Mouse (Mus musculus) lung, embryonic 14.5 days (tissue): ENCODE results near the gene Osbp2. TPM values are rescaled to one million over a fixed set of nuclear protein-coding genes. Genes with fewer than 3 reads are reported as not detected.

Experiments used
- ATAC-seq: fragments of 200-750 bp; cut with Nextera tagmentation; 2 replicates; pipeline ENCODE4 v1.8.0; 2017; ENCODE audit warnings: mild to moderate bottlenecking, moderate TSS enrichment, moderate library complexity; ENCODE audit not compliant: insufficient read depth
- DNase-seq: peaks from one replicate; pipeline ENCODE4 v3.0.0-alpha.2; 2015
- H3K27ac ChIP-seq: fragments of 300-500 bp; sonication (generic); 2 replicates; pipeline ENCODE4 v1.5.1; 2014; ENCODE audit warnings: low read depth, mild to moderate bottlenecking, moderate library complexity
- H3K27me3 ChIP-seq: fragments of 300-500 bp; sonication (generic); 2 replicates; pipeline ENCODE4 v1.6.1; 2014; ENCODE audit warnings: low read length, control low read depth; ENCODE audit not compliant: insufficient read depth
- H3K36me3 ChIP-seq: fragments of 300-500 bp; sonication (generic); 2 replicates; pipeline ENCODE4 v1.6.1; 2014; ENCODE audit warnings: control low read depth; ENCODE audit not compliant: insufficient read depth
- H3K4me1 ChIP-seq: fragments of 300-500 bp; sonication (generic); 2 replicates; pipeline ENCODE4 v1.6.1; 2014; ENCODE audit warnings: antibody characterized with exemption, control low read depth; ENCODE audit not compliant: insufficient read depth
- H3K4me2 ChIP-seq: fragments of 300-500 bp; sonication (generic); 2 replicates; pipeline ENCODE4 v1.6.1; 2014; ENCODE audit warnings: mild to moderate bottlenecking
- H3K4me3 ChIP-seq: fragments of 300-500 bp; sonication (generic); 2 replicates; pipeline ENCODE4 v1.5.1; 2014; ENCODE audit warnings: low read depth, low read length
- H3K9ac ChIP-seq: fragments of 300-500 bp; sonication (generic); 2 replicates; pipeline ENCODE4 v1.6.1; 2014
- H3K9me3 ChIP-seq: fragments of 300-500 bp; sonication (generic); 2 replicates; pipeline ENCODE4 v1.6.1; 2016; ENCODE audit warnings: low read depth, low read length, control low read depth
- CTCF ChIP-seq: IDR thresholded peaks from 2 replicates; pipeline ENCODE4 v1.5.1; 2016; ENCODE audit warnings: antibody characterized with exemption, low read depth
- WGBS: fragments of 180-500 bp; shearing (Covaris S2); extraction: QIAGEN DNeasy Blood & Tissue Kit; methylation state at CpG from one replicate; pipeline ENCODE4 v1.1.7; 2014; 5-methylcytosine and 5-hydroxymethylcytosine counted together
- polyA plus RNA-seq: library from polyadenylated mRNA; unstranded; fragments of >200 nt; fragmentation: Nextera tagmentation; extraction: Ambion mirVana; gene quantifications from 2 replicates; pipeline ENCODE4 v1.2.1, GENCODE M21; 2014

Osbp2 gene
- polyA plus RNA-seq, 1 experiment from 2014 or later, result 0.46 TPM

- Histone ChIP-seq H3K4me2 (no peak overlapping the region), H3K27ac (no peak overlapping the region), H3K4me3 (no peak overlapping the region), H3K9me3 (no peaks in the 10 kb centered on the region), H3K27me3 (no peaks in the 10 kb centered on the region), H3K9ac (no peak overlapping the region), H3K4me1 (no peaks in the 10 kb centered on the region), H3K36me3 (peaks cover 92% of the 10 kb centered on the region)
- no peak for TF ChIP-seq CTCF
- DNase-seq (no peak), ATAC-seq (no peak)
- WGBS, result 93% methylated on average over 3 of the region's 3 CpGs
Measured at GRCm38 (mm10) chr11:3679771-3680170, 183.9 kb downstream of the Osbp2 start.

DNA sequence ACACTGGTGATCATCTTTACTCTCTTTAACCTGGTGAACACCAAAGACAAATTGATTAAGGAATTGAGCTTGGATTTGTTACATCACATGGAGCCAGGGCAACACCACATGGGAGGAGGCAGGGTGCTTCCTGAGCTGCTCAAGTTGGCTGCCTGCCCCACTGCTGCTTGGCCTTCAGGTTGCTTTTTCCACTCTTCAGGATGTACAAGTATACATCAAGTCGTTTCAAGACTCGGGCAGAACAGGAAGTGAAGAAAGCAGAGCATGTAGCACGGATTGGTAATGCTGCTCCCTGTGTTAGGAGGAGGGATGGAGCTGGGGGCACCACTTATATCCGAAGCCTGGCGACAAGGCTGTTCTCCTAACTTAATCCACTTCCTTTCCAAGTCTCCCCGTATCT lies 186.5 kb downstream of the Osbp2 start:
- 76% methylated on average over 6 of the region's 6 CpGs for WGBS
- no peak overlapping the region for H3K4me3 ChIP-seq
- H3K4me1 ChIP-seq, result no peaks in the 10 kb centered on the region
- no peaks in the 10 kb centered on the region for H3K27me3 ChIP-seq
- DNase-seq (peak; percentile 27), ATAC-seq (no peak)
- H3K36me3 ChIP-seq, result peaks cover 92% of the 10 kb centered on the region
- H3K9ac ChIP-seq, result no peak overlapping the region
- H3K9me3 ChIP-seq, result no peaks in the 10 kb centered on the region
- H3K27ac ChIP-seq, result no peak overlapping the region
- H3K4me2 ChIP-seq, result no peak overlapping the region
- TF ChIP-seq CTCF, result no peak

DNA sequence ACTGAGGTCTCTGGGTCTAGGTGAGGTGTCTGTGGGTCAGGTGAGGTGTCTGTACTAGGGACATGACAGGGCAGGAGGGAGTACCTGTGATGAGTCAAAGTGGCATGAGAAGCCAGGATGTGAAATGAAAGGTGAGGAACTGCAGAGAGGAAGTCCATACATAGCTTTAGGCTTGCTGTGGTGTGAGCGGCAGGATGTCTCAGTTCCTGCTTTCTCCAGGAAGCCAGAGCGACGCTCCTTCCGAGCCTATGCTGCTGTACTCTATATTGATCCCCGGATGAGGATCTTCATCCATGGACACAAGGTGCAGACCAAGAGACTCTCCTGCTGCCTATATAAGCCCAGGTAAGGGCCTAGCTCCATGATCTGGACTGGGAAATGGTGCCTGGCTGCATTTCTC lies 187.3 kb downstream of the Osbp2 start:
- peak; percentile 8 for DNase-seq
- H3K9me3 ChIP-seq, result no peaks in the 10 kb centered on the region
- H3K27ac ChIP-seq, result no peak overlapping the region
- H3K9ac ChIP-seq, result no peak overlapping the region
- no peak for ATAC-seq
- H3K27me3 ChIP-seq, result no peaks in the 10 kb centered on the region
- no peak for TF ChIP-seq CTCF
- H3K4me2 ChIP-seq, result no peak overlapping the region
- H3K4me3 ChIP-seq, result no peak overlapping the region
- WGBS, result 87% methylated on average over 5 of the region's 5 CpGs
- H3K36me3 ChIP-seq, result peaks cover 93% of the 10 kb centered on the region
- no peaks in the 10 kb centered on the region for H3K4me1 ChIP-seq

DNA sequence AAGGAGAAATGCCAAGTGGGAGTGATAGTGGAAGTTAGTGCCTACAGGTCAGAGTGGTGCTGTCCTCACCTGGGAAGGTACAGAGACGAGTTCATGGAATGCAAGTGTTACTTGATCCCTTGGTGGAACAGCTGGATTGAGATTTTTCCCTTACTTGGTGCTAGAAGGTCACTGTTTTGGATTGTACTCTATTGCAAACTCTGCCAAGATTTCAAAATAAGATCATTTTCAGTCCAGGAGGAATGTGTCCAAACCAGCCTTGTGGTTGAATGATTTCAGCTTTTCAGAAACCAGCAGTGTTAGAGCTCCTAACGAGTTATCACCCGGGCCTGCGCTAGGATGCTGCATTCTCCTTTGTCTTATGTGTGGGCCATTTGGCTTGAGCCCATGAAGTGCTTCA lies 189.2 kb downstream of the Osbp2 start:
- 85% methylated on average over 4 of the region's 4 CpGs for WGBS
- Histone ChIP-seq H3K9ac (no peak overlapping the region), H3K4me2 (no peak overlapping the region), H3K27me3 (no peaks in the 10 kb centered on the region), H3K27ac (no peak overlapping the region), H3K4me3 (no peak overlapping the region), H3K4me1 (no peaks in the 10 kb centered on the region), H3K9me3 (no peaks in the 10 kb centered on the region), H3K36me3 (peaks cover 93% of the 10 kb centered on the region)
- ATAC-seq, result no peak
- no peak for TF ChIP-seq CTCF
- no peak for DNase-seq

GRCm38 (mm10) chr11:3671000-3671628 lies 192.6 kb downstream of the Osbp2 start:
- Histone ChIP-seq H3K4me1 (no peaks in the 10 kb centered on the region), H3K9me3 (no peaks in the 10 kb centered on the region), H3K27me3 (no peaks in the 10 kb centered on the region), H3K9ac (no peak overlapping the region), H3K27ac (no peak overlapping the region), H3K4me2 (no peak overlapping the region), H3K4me3 (no peak overlapping the region), H3K36me3 (peaks cover 94% of the 10 kb centered on the region)
- DNase-seq (no peak), ATAC-seq (no peak)
- no peak for TF ChIP-seq CTCF
- 96% methylated on average over 1 of the region's 1 CpGs for WGBS

DNA sequence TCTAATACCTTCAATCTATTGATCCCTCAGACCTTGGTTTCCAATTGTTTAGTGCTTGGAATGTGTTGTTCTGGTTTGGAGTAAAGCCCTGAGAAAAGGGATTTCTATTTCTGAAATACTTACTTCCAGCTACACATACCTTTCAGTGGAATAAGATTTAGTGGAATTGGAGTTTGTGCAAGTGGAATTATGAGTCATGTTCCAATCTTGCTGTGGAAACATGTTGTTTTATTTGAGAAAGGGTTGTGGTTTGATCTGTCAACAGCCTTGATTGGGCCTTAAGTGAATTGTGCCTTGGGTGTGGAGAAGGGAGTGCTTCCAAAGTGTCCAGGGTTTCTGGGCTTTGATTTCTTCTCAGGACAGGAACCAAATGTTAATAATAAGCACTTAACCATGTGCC lies 193.9 kb downstream of the Osbp2 start:
- H3K4me3 ChIP-seq, result no peak overlapping the region
- peaks cover 89% of the 10 kb centered on the region for H3K36me3 ChIP-seq
- no peak for TF ChIP-seq CTCF
- no peaks in the 10 kb centered on the region for H3K27me3 ChIP-seq
- no peak for DNase-seq
- no peak overlapping the region for H3K27ac ChIP-seq
- no peak for ATAC-seq
- H3K9ac ChIP-seq, result no peak overlapping the region
- no peaks in the 10 kb centered on the region for H3K4me1 ChIP-seq
- H3K4me2 ChIP-seq, result no peak overlapping the region
- no peaks in the 10 kb centered on the region for H3K9me3 ChIP-seq

GRCm38 (mm10) chr11:3668768-3669167 lies 194.9 kb downstream of the Osbp2 start:
- Histone ChIP-seq H3K4me1 (no peaks in the 10 kb centered on the region), H3K27ac (no peak overlapping the region), H3K4me2 (no peak overlapping the region), H3K9ac (no peak overlapping the region), H3K4me3 (no peak overlapping the region), H3K36me3 (peaks cover 89% of the 10 kb centered on the region), H3K9me3 (no peaks in the 10 kb centered on the region), H3K27me3 (no peaks in the 10 kb centered on the region)
- ATAC-seq, result no peak
- 86% methylated on average over 2 of the region's 2 CpGs for WGBS
- DNase-seq, result no peak
- no peak for TF ChIP-seq CTCF

- no peak for ATAC-seq
- no peaks in the 10 kb centered on the region for H3K4me1 ChIP-seq
- no peak for TF ChIP-seq CTCF
- H3K9me3 ChIP-seq, result no peaks in the 10 kb centered on the region
- no peak overlapping the region for H3K4me2 ChIP-seq
- H3K9ac ChIP-seq, result no peak overlapping the region
- no peak for DNase-seq
- H3K27me3 ChIP-seq, result no peaks in the 10 kb centered on the region
- no peak overlapping the region for H3K4me3 ChIP-seq
- 83% methylated on average over 3 of the region's 3 CpGs for WGBS
- H3K27ac ChIP-seq, result no peak overlapping the region
- peaks cover 86% of the 10 kb centered on the region for H3K36me3 ChIP-seq
Measured at GRCm38 (mm10) chr11:3667506-3667905, 196.2 kb downstream of the Osbp2 start.
